Mouse (Mus musculus) bone marrow macrophage, adult 2 months (primary cell): ENCODE results near the gene Dach2. TPM values are rescaled to one million over a fixed set of nuclear protein-coding genes. Genes with fewer than 3 reads are reported as not detected.
"Not testable (repeated sequence)": the region's sequence is repeated elsewhere in the genome, so short reads cannot be mapped to it uniquely, and the experiment has no call there.

Experiments
- H3K27ac ChIP-seq: 2 replicates; pipeline ENCODE4 v1.5.1; 2012; ENCODE audit warnings: low read depth, low read length; ENCODE audit not compliant: insufficient read depth
- H3K4me1 ChIP-seq: 2 replicates; pipeline ENCODE4 v1.6.1; 2012; ENCODE audit warnings: low read length; ENCODE audit not compliant: control insufficient read depth, insufficient read depth
- H3K4me3 ChIP-seq: 2 replicates; pipeline ENCODE4 v1.5.1; 2012; ENCODE audit warnings: mild to moderate bottlenecking, low read length, moderate library complexity; ENCODE audit not compliant: insufficient read depth
- CTCF ChIP-seq: IDR thresholded peaks from 2 replicates; pipeline ENCODE4 v1.5.1; 2012; ENCODE audit warnings: low read depth, mild to moderate bottlenecking, low read length, moderate library complexity
- POLR2A ChIP-seq: IDR thresholded peaks from 2 replicates; pipeline ENCODE4 v1.6.1; 2012; ENCODE audit warnings: mild to moderate bottlenecking, low read depth, low read length, borderline replicate concordance
- polyA plus RNA-seq: library from polyadenylated mRNA; stranded (reverse); fragments of >200 nt; gene quantifications from 2 replicates; pipeline ENCODE4 v1.2.4, GENCODE M21; 2012; ENCODE audit not compliant: missing spikeins, insufficient read depth, insufficient read length

The Dach2 gene
- polyA plus RNA-seq = not detected in 2 replicates

GRCm38 (mm10) chrX:113297404-113297803 lies at the start of gene Dach2:
Dach2 (plus strand) TSS chrX:113297510.
- no peaks in the 10 kb centered on the region for H3K4me1 ChIP-seq
- TF ChIP-seq POLR2A (no peak), CTCF (no peak)
- no peak within 1 kb of the TSS for H3K27ac ChIP-seq
- H3K4me3 ChIP-seq = peak within 1 kb of the TSS; percentile 43

GRCm38 (mm10) chrX:113252427-113252826 lies 44.9 kb upstream of the Dach2 start:
- not testable (repeated sequence) for H3K27ac ChIP-seq, H3K4me1 ChIP-seq

GRCm38 (mm10) chrX:113298031-113298430 lies 721 bp downstream of the Dach2 start:
- Histone ChIP-seq H3K4me3 (peak overlapping the region; percentile 43), H3K4me1 (no peaks in the 10 kb centered on the region), H3K27ac (no peak overlapping the region)
- TF ChIP-seq CTCF (no peak), POLR2A (no peak)

More at GRCm38 (mm10) chrX:113252427-113252826, 44.9 kb upstream of the Dach2 start:
- H3K4me3 ChIP-seq = not testable (repeated sequence)

GRCm38 (mm10) chrX:113298468-113298867 lies 1.2 kb downstream of the Dach2 start:
- peak overlapping the region; percentile 43; the same call in 1 of the 2 replicates for H3K4me3 ChIP-seq
- H3K27ac ChIP-seq = no peak overlapping the region
- TF ChIP-seq CTCF (no peak), POLR2A (no peak)
- no peaks in the 10 kb centered on the region for H3K4me1 ChIP-seq

- Histone ChIP-seq H3K4me3 (no peak overlapping the region), H3K4me1 (no peaks in the 10 kb centered on the region), H3K27ac (no peak overlapping the region)
- no peak for TF ChIP-seq CTCF
- TF ChIP-seq POLR2A = no peak
Measured at GRCm38 (mm10) chrX:113304323-113304722, 7.0 kb downstream of the Dach2 start.

- Histone ChIP-seq H3K4me3 (no peak overlapping the region), H3K4me1 (no peaks in the 10 kb centered on the region), H3K27ac (no peak overlapping the region)
- TF ChIP-seq CTCF (no peak), POLR2A (no peak)
Measured at GRCm38 (mm10) chrX:113338143-113338542, 40.8 kb downstream of the Dach2 start.

GRCm38 (mm10) chrX:113394417-113394816 lies 97.1 kb downstream of the Dach2 start:
- H3K4me1 ChIP-seq = no peaks in the 10 kb centered on the region
- no peak overlapping the region for H3K27ac ChIP-seq
- TF ChIP-seq POLR2A (no peak), CTCF (no peak)
- no peak overlapping the region for H3K4me3 ChIP-seq

- Histone ChIP-seq H3K4me1 (no peaks in the 10 kb centered on the region), H3K27ac (no peak overlapping the region), H3K4me3 (no peak overlapping the region)
- no peak for TF ChIP-seq POLR2A
- no peak for TF ChIP-seq CTCF
Measured at GRCm38 (mm10) chrX:113408756-113409155, 111.4 kb downstream of the Dach2 start.

GRCm38 (mm10) chrX:113421517-113422187 lies 124.3 kb downstream of the Dach2 start:
- Histone ChIP-seq H3K4me1 (no peaks in the 10 kb centered on the region), H3K4me3 (no peak overlapping the region), H3K27ac (no peak overlapping the region)
- TF ChIP-seq CTCF (no peak), POLR2A (no peak)

- Histone ChIP-seq H3K27ac (no peak overlapping the region), H3K4me1 (no peaks in the 10 kb centered on the region), H3K4me3 (no peak overlapping the region)
- TF ChIP-seq CTCF (no peak), POLR2A (no peak)
Measured at GRCm38 (mm10) chrX:113482131-113482530, 184.8 kb downstream of the Dach2 start.

- TF ChIP-seq POLR2A (no peak), CTCF (no peak)
- H3K27ac ChIP-seq = no peak overlapping the region
- H3K4me3 ChIP-seq = no peak overlapping the region
- no peaks in the 10 kb centered on the region for H3K4me1 ChIP-seq
Measured at GRCm38 (mm10) chrX:113545106-113545505, 247.8 kb downstream of the Dach2 start.
